Mouse (Mus musculus): ENCODE measurements at regions not wholly inside any gene's neighbourhood (a gene's known extent, or its start where the extent isn't known, plus 50 kb on each side); places are given as distances from the start of the nearest gene placed in this dataset.

DNA sequence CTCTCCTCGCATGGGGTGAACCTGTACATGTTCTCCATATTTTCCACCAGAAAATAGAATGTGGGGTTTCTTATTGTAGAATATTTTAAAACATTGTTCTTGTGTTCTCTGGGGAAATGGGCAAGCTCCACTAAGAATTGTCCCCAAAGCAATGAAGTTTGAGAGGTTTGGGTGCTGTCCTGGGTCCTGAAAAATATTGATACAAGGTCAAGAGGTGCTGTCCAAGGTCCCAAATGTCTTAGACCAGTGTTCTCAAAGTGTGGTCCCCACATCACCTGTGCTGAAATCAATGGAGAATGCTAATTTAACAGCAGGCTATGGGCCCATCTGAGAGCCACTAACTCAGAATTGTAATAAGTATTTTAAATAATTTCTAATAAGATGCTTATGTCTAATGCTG lies 204.2 kb upstream of the Pkdcc start:
- H3K9me3 ChIP-seq: no peaks in the 10 kb centered on the region
- no peak overlapping the region for H3K4me3 ChIP-seq (replicated peaks)
- H3K4me2 ChIP-seq: no peak overlapping the region
- WGBS: 92% methylated on average over 1 of the region's 1 CpGs
- H3K27ac ChIP-seq: no peak overlapping the region
- no peak for ATAC-seq (ENCODE audit: low FRiP score)
- H3K27me3 ChIP-seq: no peaks in the 10 kb centered on the region
- no peaks in the 10 kb centered on the region for H3K36me3 ChIP-seq (replicated peaks)
- no peak overlapping the region for H3K9ac ChIP-seq
- no peaks in the 10 kb centered on the region for H3K4me1 ChIP-seq

DNA sequence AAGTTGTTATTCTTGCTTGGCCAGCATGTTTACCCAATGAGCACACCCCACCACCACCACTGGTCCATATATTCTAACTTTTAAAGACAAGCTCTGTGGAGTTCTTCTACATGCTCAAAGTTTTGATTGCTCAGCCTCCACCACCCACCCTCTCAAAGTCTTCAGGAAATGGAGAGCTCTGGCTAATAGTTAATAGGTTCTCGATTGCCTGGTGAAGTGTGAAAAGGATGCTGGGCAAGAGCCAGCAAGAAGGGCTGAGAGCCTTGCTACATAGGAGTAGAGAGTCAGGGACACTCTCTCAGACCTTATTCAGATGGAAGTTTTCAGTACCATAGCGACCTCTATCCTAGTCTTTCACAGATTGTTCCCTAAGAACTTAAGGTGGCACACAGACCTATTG lies 199.4 kb upstream of the Pkdcc start:
- Histone ChIP-seq H3K4me3 (replicated peaks) (no peak overlapping the region), H3K36me3 (replicated peaks) (no peaks in the 10 kb centered on the region), H3K9ac (no peak overlapping the region), H3K4me2 (no peak overlapping the region), H3K27me3 (no peaks in the 10 kb centered on the region), H3K4me1 (no peaks in the 10 kb centered on the region), H3K9me3 (no peaks in the 10 kb centered on the region), H3K27ac (no peak overlapping the region)
- no peak for ATAC-seq (ENCODE audit: low FRiP score)
- WGBS: 64% methylated on average over 2 of the region's 2 CpGs

DNA sequence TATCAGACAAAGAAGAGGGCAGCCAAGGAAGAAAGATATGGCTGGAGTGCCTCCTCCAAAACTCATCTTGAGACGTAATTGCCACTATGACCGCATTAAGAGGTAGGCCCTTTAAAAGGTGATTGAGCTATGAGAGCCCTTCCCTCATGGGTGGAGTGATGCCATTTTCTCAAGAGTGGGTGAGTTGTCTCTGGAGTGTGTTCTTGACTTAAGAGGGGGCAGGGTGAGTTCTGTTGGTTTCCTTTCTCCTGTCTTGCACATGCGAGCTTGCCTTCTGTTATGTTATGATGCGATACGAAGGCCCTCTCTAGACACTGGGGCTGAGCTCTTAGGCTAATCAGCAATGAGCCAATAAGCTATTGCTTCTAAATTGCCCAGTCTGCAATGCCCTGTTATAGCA lies 198.2 kb upstream of the Pkdcc start:
- Histone ChIP-seq H3K9me3 (no peaks in the 10 kb centered on the region), H3K9ac (no peak overlapping the region), H3K27me3 (no peaks in the 10 kb centered on the region), H3K4me2 (no peak overlapping the region), H3K4me1 (no peaks in the 10 kb centered on the region), H3K4me3 (replicated peaks) (no peak overlapping the region), H3K27ac (no peak overlapping the region), H3K36me3 (replicated peaks) (no peaks in the 10 kb centered on the region)
- WGBS: 96% methylated on average over 5 of the region's 5 CpGs
- no peak for ATAC-seq (ENCODE audit: low FRiP score)

DNA sequence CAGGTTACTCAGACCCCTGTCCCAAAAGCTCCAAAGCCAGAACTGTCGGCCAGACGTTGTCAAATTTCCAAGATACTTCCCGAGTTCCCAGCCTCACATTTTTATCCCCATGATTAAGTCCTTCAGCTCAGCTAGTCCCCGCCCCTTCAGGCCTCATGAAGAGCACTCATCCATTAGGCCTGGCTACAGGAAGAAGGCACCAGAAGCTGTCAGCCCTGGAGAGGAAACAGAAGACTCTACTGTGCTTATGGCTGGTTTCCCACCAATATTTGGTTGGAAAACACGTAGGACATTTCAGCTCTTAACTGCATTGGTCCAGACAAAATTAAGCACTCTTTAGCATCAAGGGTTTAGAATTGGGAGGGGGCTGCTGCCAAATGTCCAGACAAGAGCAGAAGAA lies 195.8 kb upstream of the Pkdcc start:
- Histone ChIP-seq H3K27ac (no peak overlapping the region), H3K4me1 (no peaks in the 10 kb centered on the region), H3K27me3 (no peaks in the 10 kb centered on the region), H3K4me3 (replicated peaks) (no peak overlapping the region), H3K4me2 (no peak overlapping the region), H3K9me3 (no peaks in the 10 kb centered on the region), H3K9ac (no peak overlapping the region), H3K36me3 (replicated peaks) (no peaks in the 10 kb centered on the region)
- ATAC-seq (ENCODE audit: low FRiP score): no peak
- WGBS: 82% methylated on average over 5 of the region's 5 CpGs

DNA sequence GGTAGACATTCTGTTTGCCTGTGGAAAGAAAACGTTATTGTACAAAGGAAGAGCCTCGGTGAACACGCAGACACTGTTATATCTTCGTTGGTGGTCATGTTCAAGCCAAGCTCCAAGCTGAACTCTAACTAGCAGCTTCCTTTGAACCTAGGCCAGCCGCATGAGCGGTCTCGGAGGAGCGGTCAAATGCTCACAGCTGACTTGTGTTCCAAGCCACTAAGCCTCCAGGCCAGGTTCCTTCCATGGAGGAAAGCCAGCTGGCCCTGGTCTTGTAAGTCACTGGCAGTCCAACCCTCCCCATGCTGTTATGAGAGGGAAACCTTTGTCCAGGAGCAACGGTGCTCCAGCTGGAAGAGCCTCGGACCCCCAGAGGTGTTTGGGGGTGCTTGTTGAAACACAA lies 194.5 kb upstream of the Pkdcc start:
- Histone ChIP-seq H3K27ac (no peak overlapping the region), H3K27me3 (no peaks in the 10 kb centered on the region), H3K4me3 (replicated peaks) (no peak overlapping the region), H3K9me3 (no peaks in the 10 kb centered on the region), H3K4me1 (no peaks in the 10 kb centered on the region; the same call in 1 of the 2 replicates), H3K36me3 (replicated peaks) (no peaks in the 10 kb centered on the region), H3K4me2 (no peak overlapping the region), H3K9ac (no peak overlapping the region)
- ATAC-seq (ENCODE audit: low FRiP score): no peak
- 90% methylated on average over 10 of the region's 10 CpGs for WGBS

DNA sequence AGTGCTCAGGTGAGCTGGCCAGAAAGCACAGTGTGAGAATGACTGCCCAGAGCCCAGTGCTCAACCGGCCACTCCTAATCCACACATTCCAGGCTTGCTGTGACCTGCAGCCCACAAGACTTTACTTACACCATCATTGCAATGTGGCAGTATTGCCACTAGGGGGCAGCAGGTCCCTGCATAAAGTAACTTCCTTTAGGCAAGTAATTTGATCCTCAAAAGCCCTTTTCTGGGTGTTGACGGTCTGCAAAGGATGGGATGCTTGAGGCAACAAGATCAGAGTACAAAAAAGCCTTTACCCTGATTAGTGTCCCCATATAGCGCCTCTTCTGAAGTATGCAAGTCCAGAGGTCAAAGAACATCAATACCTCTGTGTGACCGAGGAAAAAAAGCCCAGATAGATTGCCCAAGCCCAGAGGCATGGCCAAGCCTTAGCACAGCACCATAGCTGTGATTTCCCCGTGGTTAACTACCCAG lies 189.7 kb upstream of the Pkdcc start:
- Histone ChIP-seq H3K4me3 (replicated peaks) (no peak overlapping the region), H3K9me3 (0 out of 2 replicates have a peak, but pooled peaks cover 4% of the 10 kb centered on the region), H3K27ac (no peak overlapping the region), H3K4me2 (no peak overlapping the region), H3K36me3 (replicated peaks) (no peaks in the 10 kb centered on the region), H3K4me1 (no peaks in the 10 kb centered on the region; the same call in 1 of the 2 replicates), H3K27me3 (0 out of 2 replicates have a peak, but pooled peaks cover 3% of the 10 kb centered on the region), H3K9ac (no peak overlapping the region)
- 14% methylated on average over 5 of the region's 5 CpGs for WGBS
- peak; percentile 78 for ATAC-seq (ENCODE audit: low FRiP score)

DNA sequence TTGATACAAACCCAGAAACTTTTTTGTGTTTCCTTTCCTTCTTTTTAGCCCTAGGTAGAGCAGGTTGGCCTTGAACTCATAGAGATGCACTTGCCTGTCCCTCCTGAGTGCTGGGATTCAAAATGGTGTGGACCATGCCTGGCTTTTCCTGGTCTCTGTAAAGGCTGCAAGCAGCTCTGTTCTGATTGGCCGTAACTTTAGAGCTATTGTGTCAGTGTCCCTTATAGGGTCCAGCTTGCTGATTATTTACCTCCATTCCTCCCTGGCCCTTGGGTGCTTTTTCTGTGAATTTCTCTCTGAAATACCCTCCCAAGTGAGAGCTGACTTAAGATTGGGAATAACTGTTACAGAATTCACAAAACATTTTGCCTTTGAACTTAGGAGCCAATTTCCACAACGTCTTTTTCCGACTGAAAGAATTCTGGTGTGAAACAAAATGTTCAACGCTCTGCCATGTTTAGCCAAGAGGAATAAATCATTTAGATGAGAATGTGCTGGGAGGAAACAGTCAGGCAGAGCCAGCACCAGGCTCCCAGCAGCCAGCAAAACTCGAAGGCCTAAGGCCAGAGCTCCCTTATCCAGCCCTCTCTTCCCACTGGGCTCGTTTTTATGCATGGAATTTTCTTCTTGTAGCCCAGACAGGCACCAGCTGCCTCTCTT lies 180.0 kb upstream of the Pkdcc start:
- Histone ChIP-seq H3K36me3 (replicated peaks) (no peaks in the 10 kb centered on the region), H3K27ac (no peak overlapping the region), H3K4me2 (no peak overlapping the region), H3K4me1 (no peaks in the 10 kb centered on the region), H3K4me3 (replicated peaks) (no peak overlapping the region), H3K9ac (no peak overlapping the region), H3K9me3 (no peaks in the 10 kb centered on the region), H3K27me3 (no peaks in the 10 kb centered on the region)
- 82% methylated on average over 6 of the region's 6 CpGs for WGBS
- ATAC-seq (ENCODE audit: low FRiP score): no peak

DNA sequence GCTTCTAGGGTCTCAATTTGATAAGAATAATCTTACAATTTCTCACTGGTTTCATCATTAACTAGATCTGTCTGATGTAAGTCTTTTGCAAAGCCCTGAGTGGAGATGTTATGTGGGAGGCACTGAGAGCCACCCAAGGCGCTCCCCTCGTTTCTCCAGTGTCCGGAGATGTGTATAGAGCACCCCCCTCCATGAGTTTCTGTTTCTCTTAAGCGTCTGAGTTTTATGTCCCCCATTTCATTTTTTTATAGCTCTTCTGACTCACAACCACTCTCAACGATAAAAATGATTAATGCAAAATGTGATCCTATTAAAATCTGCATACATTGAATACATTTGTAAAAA lies 179.5 kb upstream of the Pkdcc start:
- no peak for ATAC-seq (ENCODE audit: low FRiP score)
- Histone ChIP-seq H3K4me1 (no peaks in the 10 kb centered on the region), H3K36me3 (replicated peaks) (no peaks in the 10 kb centered on the region), H3K27me3 (no peaks in the 10 kb centered on the region), H3K9ac (no peak overlapping the region), H3K4me2 (no peak overlapping the region), H3K9me3 (no peaks in the 10 kb centered on the region), H3K4me3 (replicated peaks) (no peak overlapping the region), H3K27ac (no peak overlapping the region)
- WGBS: 84% methylated on average over 5 of the region's 5 CpGs

DNA sequence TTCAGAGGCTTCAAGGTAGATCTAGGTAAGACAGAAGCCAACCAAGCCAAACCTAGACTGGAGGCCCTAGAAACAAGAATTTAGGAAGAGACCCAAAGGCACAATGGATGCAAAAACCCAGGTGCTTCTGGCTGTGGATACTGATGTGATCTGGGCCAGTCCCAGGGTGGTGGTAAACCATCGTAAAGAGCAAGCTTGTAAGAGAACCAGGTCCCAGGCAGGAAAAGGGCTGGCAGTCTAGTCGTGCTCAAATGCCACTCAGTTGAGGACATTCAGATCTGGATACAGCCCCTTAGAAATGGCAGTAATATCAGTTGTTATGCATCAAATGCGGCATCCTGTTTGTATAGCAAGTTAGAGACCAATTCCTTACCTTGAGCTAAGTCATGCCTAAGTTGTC lies 175.5 kb upstream of the Pkdcc start:
- 0 out of 2 replicates have a peak, but pooled peaks cover 5% of the 10 kb centered on the region for H3K27me3 ChIP-seq
- H3K36me3 ChIP-seq (replicated peaks): no peaks in the 10 kb centered on the region
- 91% methylated on average over 3 of the region's 3 CpGs for WGBS
- no peak overlapping the region for H3K4me2 ChIP-seq
- H3K4me1 ChIP-seq: no peaks in the 10 kb centered on the region
- no peak overlapping the region for H3K4me3 ChIP-seq (replicated peaks)
- no peaks in the 10 kb centered on the region for H3K9me3 ChIP-seq
- no peak overlapping the region for H3K27ac ChIP-seq
- no peak for ATAC-seq (ENCODE audit: low FRiP score)
- H3K9ac ChIP-seq: no peak overlapping the region

DNA sequence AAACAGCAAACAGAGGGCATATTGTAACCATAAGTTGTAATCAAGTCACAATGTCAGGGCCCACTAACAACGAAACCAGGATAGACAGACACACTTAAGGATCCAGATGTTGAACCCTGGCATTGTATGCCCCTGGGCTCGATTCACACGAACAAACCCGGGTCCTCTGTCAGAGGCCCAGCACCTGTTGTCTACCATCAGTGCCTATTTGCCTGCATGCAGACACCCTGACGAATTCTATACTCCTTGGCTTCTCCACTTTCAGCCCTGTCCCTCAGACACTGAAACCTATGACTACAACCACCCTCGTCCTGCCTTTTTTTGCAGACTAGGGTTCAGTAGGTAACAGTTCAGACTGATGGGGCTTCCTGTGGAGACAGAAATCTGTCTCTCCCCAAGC lies 170.6 kb upstream of the Pkdcc start:
- no peak overlapping the region for H3K4me3 ChIP-seq (replicated peaks)

DNA sequence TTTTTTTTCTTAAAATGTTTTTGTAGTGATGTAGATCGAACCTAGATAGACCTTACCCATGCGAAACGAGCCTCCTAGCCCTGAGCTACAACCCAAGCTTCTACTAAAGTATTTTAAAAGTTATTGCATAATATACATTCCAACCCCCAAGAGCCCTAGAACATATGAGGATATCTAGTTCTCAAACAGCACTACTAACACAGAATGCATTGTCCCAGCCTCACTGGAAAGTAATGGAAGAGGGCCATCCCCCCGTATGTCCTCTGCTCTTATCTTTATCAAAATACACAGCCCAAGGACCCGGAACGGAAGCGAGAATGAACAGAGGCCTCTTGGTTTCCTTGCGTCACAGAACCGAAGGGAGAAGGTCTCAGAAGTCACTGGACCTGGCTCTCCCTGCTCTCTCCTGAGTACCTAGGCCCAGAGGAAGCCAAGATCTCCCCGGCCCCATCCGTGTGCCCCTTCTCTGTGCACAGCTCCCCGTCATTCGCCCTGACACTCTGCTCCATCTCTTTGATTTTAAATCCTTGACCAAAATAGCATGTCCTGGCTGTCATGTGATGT lies 165.0 kb upstream of the Pkdcc start:
- Histone ChIP-seq H3K4me3 (replicated peaks) (no peak overlapping the region), H3K27ac (no peak overlapping the region), H3K9me3 (no peaks in the 10 kb centered on the region), H3K4me1 (peaks cover 12% of the 10 kb centered on the region), H3K27me3 (peaks cover 6% of the 10 kb centered on the region), H3K9ac (no peak overlapping the region), H3K36me3 (replicated peaks) (no peaks in the 10 kb centered on the region), H3K4me2 (no peak overlapping the region)
- ATAC-seq (ENCODE audit: low FRiP score): no peak
- WGBS: 85% methylated on average over 13 of the region's 13 CpGs

More for the DNA sequence above, 170.6 kb upstream of the Pkdcc start:
- Histone ChIP-seq H3K9ac (no peak overlapping the region), H3K9me3 (no peaks in the 10 kb centered on the region), H3K27ac (no peak overlapping the region), H3K4me1 (no peaks in the 10 kb centered on the region), H3K36me3 (replicated peaks) (no peaks in the 10 kb centered on the region), H3K4me2 (no peak overlapping the region), H3K27me3 (0 out of 2 replicates have a peak, but pooled peaks cover 5% of the 10 kb centered on the region)
- 70% methylated on average over 6 of the region's 6 CpGs for WGBS
- ATAC-seq (ENCODE audit: low FRiP score): no peak

DNA sequence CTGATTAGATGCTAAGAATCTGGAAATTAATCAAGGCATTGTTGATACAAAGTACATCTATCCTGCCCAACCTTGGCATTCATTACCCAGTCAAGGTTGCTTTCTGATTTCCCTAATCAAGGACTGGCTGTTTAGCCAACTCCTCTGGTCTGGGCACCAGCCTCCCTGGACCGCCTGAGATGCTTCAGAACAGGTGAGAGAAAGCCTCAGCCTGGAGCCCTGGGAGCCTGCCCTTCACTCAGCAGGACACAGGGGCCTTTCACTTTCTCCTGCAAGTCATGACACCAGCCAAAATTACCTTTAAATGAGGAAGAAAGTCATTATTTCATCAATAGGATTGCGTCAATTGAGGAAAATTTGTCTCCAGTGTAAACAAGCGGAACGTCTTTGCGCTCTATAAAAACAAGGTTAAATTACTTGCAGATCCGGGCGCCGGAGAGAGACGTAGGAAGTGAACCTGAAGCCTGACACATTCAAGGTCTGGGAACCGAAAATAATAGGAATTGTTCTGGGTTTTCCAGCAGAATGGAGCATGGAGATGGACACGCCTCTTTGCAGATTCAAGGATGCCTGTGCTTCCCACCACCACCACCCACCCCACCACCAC lies 164.4 kb upstream of the Pkdcc start:
- Histone ChIP-seq H3K27me3 (peaks cover 6% of the 10 kb centered on the region), H3K9me3 (no peaks in the 10 kb centered on the region), H3K9ac (no peak overlapping the region), H3K4me2 (no peak overlapping the region), H3K36me3 (replicated peaks) (no peaks in the 10 kb centered on the region), H3K27ac (no peak overlapping the region), H3K4me1 (peaks cover 12% of the 10 kb centered on the region), H3K4me3 (replicated peaks) (no peak overlapping the region)
- no peak for ATAC-seq (ENCODE audit: low FRiP score)
- 31% methylated on average over 11 of the region's 11 CpGs for WGBS

DNA sequence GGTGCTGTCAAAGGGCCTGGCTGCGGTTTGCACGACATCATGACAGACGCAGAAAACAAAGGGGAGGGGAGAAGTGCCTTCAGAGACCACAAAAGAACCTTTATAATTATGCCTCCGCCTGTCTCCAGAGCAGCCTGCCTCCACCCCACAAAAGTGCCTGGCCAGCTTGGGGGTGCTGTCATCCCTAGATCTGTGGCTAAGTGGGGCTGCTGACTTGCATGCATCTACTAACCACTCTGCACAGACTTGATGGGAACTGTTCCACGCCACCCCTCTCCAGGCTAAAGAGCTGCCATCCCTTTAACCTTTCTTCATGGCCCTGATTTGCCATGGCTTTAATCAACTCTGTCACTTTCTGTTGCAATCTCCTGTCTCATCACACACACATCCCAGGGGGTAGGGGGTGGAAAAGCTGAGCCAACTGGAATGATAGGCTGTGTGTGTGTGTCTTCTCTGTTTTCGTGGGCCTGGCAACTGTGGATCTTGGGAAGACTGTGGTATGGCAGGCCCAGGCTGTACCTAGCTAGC lies 162.4 kb upstream of the Pkdcc start:
- Histone ChIP-seq H3K4me2 (no peak overlapping the region), H3K4me1 (peaks cover 12% of the 10 kb centered on the region), H3K27ac (no peak overlapping the region), H3K27me3 (peaks cover 6% of the 10 kb centered on the region), H3K36me3 (replicated peaks) (no peaks in the 10 kb centered on the region), H3K9me3 (no peaks in the 10 kb centered on the region), H3K4me3 (replicated peaks) (no peak overlapping the region), H3K9ac (no peak overlapping the region)
- 39% methylated on average over 6 of the region's 6 CpGs for WGBS
- ATAC-seq (ENCODE audit: low FRiP score): peak; percentile 51; the same call in 1 of the 2 replicates

Measured in forebrain, embryonic 12.5 days (tissue).